Mouse (Mus musculus) lung, postnatal 0 days (tissue): ENCODE measurements around the gene Eftud2.

Experiments used
- CTCF ChIP-seq: IDR thresholded peaks from 2 replicates; pipeline ENCODE4 v1.5.1; 2016; ENCODE audit warnings: antibody characterized with exemption, mild to moderate bottlenecking
- EP300 ChIP-seq: IDR thresholded peaks from 2 replicates; pipeline ENCODE4 v1.6.1; 2016; ENCODE audit warnings: antibody characterized with exemption, mild to moderate bottlenecking, control low read depth

DNA sequence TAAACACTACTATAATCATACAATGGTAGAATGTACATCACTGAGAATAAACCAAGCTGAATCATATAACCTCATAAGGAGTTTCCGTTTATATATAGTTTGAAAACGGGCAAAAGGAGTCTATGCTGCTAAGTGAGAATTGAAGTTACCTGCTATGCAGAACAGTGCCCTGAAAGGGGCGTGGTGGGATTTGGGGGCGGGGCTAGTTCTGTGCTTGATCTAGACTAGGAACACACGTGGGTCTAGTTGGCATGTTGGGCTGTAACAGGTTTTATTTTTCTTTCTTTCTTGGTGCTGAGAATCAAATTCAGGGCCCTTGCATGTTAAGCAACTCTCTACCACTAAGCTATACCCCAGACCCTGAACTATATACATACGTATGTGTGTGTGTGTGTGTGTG, 59.6 kb downstream of the Eftud2 start:
- no peak for TF ChIP-seq CTCF
- TF ChIP-seq EP300, result no peak
